Mouse (Mus musculus): ENCODE measurements at regions not wholly inside any gene's neighbourhood (a gene's known extent, or its start where the extent isn't known, plus 50 kb on each side); places are given as distances from the start of the nearest gene placed in this dataset.

GRCm38 (mm10) chr8:89171561-89171960 lies 127.6 kb upstream of the Sall1 start:
- TF ChIP-seq CTCF (conservative IDR thresholded peaks at IDR 0.05; ENCODE audit: low read length) (no peak), POU5F1 (IDR thresholded peaks at IDR 0.05; ENCODE audit: borderline replicate concordance, low read length) (no peak)

Data from E14TG2a.4 (cell line).